Mouse (Mus musculus) forelimb bud, embryonic 11.5 days (tissue): ENCODE measurements around the gene Rilp.

ENCODE experiments used
- DNase-seq: peaks from one replicate; pipeline ENCODE4 v3.0.0-alpha.2; 2012; ENCODE audit warnings: low read depth, low spot score

Gene Rilp

DNA sequence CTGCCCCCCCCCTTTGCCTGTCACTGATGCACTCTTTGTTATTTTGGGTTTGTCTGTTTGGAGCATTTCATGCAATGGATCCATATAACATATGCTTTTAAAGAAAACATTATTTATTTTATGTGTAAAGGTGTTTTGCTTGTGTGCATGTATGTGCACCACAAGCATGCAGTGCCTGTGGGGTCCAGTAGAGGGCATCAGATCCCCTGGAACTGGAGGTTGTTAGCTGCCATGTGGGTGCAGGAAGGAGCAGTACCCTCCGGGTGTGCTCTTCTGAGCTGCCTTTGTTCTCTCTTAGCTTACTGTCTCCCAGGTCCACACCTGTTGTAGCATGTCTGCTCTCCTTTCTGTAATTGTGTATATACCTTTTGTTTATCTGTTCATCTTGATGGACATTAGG, 48.2 kb downstream of the Rilp start:
- DNase-seq: no peak

- DNase-seq: no peak
Measured at GRCm38 (mm10) chr11:75559870-75560504, 50.1 kb downstream of the Rilp start.

DNA sequence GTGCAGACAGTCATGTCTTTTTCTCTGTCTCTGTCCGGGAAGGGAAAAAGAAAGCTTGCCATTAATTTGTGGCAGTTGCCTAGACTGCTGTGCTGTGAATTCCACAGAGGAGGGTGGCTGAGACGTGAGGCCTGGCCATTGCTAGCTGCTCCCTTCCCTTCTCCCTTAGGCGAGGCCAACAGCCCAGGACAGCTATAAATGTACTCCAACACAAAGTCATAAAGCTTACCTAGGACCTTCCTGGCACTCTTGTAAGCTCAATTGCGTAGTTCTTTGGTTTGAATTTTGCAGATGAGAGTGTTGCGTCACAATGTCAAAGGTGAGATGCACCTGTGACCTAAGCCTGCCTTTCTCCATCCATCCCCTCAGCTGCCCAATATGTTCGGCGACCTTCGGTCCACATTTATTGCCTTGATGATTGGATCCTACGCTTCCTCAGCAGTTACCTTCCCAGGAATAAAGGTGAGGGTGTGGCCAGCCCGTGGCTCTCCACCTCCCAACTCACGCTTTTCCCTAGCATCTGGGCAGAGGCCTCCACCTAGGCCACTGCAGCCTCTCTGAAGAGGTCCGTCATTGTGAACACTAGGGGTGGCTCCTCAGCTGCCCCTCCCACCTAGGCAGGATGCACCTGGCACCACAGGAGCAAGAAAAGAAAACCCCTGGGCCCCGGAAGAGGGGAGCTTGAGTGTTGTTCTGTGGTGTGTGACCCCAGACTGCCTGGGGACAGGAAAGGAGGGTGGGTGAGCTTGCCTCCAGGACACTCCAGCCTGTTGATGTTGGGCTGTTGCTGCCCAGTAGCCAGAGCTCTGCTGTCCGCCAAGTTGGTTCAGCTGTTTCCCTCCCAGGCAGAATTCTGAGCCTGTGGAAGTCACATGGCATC, 50.9 kb downstream of the Rilp start:
- DNase-seq: no peak

- no peak for DNase-seq
Measured at GRCm38 (mm10) chr11:75561410-75561791, 51.5 kb downstream of the Rilp start.
